Mouse (Mus musculus) fat pad, adult 2 months (tissue): ENCODE measurements around the gene Gpr62.

Experiments
- DNase-seq: peaks from one replicate; pipeline ENCODE4 v3.0.0-alpha.2; 2011; ENCODE audit warnings: low read depth, low spot score; ENCODE audit errors: extremely low read depth

Gpr62 gene

DNA sequence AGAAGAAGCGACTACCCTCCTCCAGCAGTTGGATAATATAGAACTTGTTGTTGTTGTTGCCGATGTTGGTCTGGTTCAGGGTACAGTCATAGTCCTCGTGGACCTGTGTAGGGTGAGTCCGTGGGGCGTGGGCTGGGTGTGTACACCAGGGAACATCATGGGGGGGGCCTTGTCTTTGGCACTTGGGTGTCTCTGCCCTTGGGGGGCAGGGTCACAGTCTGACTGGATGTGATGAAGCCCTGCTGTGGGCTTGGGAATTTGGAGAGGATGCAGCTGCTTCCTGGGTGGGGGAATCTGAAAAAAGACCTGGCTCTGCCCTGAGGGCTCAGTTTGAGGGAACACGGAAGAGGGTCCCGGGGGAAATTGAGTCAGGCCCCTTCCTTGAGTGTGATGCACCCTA, 9.3 kb upstream of the Gpr62 start:
- DNase-seq: no peak

DNA sequence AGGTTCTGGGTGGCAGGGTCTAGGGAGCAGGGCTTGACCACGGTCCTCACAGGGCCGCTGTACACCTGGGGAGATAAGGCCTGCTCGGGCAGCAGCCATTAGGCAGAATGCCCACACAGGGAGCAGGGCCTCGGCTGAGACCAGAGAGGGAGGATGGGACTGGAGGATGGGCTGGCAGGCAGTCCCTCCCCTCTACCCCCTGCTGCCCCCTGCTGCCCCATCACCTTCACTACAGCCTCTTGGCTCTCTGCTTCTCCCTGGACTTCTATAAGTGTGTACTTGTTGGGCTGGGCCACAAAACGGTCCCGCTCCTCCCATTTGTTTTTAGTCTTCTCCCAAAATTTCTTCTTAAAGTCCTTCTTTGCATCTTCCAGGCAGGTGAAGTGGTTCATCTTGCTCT, 8.7 kb upstream of the Gpr62 start:
- DNase-seq: no peak

DNA sequence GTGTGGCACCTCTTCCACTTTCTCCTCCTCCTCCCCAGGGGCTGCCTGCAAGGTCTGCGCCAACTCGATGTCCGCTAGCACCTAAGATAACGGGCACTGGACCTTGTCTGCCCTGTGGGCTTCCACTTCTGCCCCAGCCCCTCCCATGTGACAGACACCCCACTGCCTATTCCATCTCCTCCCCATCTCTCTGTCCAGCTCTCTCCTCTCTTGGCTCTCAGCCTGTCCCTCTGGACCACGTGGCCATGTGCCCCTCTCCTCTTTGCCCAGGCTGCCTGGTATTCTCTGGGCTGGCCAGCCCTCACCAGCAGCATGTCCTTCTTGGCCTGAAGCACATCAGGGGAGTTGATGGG, 8.0 kb upstream of the Gpr62 start:
- no peak for DNase-seq

DNA sequence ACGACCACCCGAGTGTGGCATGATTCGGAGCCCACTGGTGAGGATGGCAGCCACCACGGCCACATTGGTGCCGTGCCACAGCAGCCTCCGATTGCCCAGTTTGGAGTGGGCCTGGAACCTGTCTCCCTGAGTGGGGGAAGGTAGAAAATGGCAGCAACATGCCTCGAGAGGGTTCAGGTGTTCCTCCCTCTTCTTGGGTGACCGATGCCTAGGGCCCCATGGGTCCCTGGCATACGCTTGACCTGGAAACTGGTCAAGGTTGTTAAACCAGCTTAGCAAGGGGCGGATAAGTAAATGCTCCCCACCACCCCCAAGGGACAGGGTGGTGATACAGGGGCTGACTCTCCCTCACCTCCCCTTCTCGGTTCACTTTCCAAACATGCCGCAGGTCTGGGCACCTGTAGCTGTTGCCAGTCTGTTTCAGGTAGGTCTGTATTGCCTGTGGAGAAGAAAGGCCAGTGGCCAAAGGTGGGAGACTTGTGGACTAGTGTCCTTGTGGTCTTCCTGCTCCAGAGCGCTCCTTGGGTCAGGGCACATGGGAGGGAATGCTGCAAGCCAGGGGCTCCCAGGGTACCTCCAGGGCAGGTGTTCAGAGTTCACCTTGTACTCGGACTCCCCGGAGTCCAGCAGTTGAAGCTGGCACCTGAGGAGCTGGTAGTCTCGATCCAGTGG, 7.5 kb upstream of the Gpr62 start:
- no peak for DNase-seq

DNA sequence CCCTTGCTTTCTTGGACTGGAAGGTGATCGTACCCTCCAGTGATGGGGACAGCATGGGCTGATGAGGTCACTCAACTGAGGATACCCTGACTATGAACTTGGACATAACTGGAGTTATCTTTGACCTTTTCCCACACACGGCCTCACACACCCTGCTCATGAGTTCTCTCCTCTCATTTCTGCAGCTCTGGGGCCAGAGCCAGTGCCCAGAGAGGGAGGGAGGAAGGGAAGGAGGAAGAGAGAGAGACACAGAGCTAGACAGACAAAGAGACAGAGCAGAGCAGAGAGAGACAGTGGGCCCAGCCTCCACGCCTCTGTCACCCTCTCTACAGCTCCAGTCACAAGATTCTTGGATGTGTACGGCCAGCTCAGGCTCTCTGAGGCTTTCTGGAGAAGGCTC, 6.6 kb upstream of the Gpr62 start:
- no peak for DNase-seq

DNA sequence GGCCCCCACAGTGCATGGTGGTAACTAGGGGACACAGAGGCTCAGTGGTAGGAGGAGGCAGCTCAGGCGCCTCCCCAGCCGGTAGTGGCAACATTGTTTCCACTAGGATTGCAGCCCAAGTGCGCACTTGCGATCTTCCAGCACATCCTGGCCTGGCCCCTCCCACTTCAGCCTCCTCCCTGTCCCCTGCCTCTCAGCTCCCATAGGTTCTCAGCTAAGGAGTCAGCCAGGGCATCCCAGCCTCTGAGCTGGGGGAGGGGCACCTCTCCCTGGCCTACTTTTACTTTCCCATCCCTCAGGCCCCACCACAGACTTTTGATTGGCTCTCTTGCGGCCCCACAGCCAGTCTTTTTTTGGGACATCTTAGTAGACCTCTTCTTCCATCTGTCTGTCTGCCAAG, 6.2 kb upstream of the Gpr62 start:
- no peak for DNase-seq

DNA sequence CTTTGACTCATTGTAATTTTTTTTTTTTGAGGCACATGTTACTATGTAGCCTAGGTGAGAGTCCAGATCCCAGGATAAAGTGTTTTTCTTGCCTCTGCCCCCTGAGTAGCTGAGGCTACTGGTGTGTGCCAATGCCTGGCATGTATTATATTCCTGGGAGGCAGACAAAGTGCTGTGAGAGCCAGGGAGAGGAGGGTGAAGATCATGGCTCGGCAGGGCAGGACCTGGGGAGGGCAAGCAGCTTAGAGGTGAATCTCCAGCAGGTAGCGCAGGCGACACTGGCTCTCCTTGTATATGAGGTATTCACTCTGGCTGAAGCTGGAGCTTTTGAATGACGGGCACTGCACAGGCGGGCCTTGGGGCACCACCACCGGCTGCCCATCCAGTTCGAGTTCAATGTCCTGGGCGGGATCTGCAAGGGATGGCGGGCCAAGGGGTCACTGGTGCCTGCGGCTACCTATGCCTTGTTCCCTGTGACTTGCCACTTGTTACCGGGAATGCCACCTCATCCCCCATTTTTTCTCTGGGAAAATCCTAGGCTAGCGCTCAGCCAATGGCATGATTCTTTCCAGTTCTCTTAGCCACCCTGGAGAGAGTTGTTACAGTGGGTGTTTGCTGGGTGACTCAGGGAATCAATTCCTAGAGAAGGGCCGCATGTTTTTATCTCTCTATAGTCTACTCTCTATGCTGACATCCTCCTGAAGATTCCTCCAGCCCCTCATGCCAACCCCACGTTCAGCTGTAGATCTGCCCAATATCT, 5.4 kb upstream of the Gpr62 start:
- no peak for DNase-seq

DNA sequence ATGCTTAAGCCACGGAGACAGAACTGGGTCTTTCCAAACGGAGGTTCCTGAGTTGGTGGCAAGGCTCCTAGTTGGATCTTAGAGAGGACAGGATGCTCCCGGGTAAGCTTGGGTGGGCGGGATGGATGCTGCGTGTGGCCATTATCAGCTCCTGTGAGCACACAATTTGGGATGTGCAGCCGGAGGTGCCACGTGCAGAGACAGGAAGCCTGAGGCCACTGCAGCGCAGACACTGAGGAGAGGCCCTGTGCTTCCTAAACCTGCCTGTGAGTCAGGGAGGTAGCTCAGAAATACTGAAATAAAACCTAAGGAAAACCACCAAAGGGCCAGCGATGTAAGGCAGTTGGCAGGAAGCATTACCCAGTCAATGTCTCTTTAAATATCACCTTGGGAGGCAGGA, 4.0 kb upstream of the Gpr62 start:
- no peak for DNase-seq

DNA sequence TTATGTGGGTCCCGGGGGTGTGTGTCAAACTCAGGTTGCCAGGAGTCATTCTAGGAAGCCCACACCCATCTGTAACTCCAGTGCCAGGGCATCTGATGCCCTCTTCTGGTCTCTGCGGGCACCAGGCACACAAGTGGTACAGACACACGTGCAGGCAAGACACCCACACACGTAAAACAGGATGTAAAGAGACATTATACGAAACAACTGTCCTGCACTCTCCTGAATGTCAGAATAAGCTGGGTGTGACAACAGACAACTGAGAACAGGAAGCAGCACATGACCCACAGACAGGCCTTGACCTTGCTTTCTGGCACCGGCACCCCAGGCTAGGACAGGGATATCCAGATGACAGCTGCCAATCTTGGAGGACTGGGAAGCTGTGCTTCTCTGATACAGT, 3.6 kb upstream of the Gpr62 start:
- no peak for DNase-seq

DNA sequence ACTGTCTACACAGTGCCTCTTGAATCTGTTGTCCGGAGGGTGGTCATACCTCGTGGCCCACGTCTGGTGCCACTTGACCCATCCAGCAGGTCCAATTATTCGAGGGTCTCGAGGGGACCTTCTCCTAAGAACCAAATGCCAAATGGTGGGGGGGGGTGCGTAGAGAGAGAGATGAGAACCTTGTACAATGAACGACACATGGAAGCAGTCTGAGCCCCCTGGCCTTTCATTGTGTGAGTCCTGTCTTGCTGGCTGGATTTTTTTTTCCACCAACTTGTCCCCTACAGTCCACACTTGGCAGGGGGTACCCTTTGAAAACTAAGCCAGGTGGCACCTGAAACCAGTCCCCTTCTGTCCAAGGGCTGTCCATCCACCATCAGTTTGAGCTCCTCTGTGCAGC, 2.0 kb upstream of the Gpr62 start:
- no peak for DNase-seq

DNA sequence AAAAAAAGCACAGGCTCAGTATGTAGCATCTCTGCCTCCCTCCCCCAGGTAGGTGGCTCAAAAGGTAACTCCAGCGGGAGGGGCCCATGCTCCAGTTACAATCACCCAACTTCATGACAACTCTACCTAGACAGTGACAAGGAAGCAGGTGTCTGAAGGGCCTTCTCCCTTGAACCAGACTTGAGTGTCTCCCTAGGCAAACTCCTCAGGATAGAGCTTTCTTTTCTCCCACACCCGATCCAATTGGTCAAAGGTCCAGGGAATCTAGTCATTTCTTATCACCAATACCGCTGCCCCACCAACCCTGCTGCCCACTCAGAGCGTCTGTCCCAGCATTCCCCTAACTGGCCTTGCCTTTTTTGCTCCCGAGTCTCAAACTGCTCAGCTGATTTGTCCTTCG, 983 bp upstream of the Gpr62 start:
- no peak for DNase-seq

DNA sequence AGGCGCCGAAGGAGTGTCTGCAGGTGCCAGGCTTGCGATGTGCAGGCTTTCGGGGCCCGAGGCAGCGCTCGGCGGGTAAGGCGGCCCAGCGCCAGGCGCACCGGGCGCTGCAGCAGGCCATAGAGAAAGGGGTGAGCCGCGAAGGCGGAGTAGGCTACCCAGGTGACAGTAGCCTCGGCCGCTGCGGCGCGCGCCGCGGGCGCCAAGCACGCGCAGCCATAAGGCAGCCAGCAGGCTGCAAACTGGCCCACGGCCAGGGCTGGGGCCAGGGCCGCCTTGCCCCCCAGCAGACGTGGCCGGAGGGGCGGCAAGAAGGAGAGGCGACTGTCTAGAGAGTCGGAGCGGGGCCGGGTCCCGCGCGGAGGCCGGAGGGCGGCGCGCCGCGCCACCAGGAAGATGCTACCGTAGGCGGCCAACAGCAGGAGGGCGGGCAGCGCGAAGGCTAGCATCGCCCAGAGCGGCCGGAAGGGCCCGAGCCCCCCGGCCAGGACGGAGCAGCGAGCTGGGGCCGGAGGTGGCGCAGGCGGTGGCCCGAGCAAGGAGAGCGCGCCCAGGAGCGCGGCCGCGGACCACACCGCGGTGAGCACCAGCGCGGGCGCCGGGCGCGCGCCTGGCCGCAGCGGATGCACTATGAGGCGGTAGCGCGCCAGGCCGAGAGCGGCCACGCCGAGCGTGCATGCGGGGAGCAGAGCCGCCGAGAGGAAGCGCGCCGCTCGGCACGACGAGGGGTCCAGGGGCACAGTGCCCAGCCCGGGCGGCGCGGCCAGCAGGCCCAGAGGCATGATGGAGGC, 792 bp downstream of the Gpr62 start:
- no peak for DNase-seq

DNA sequence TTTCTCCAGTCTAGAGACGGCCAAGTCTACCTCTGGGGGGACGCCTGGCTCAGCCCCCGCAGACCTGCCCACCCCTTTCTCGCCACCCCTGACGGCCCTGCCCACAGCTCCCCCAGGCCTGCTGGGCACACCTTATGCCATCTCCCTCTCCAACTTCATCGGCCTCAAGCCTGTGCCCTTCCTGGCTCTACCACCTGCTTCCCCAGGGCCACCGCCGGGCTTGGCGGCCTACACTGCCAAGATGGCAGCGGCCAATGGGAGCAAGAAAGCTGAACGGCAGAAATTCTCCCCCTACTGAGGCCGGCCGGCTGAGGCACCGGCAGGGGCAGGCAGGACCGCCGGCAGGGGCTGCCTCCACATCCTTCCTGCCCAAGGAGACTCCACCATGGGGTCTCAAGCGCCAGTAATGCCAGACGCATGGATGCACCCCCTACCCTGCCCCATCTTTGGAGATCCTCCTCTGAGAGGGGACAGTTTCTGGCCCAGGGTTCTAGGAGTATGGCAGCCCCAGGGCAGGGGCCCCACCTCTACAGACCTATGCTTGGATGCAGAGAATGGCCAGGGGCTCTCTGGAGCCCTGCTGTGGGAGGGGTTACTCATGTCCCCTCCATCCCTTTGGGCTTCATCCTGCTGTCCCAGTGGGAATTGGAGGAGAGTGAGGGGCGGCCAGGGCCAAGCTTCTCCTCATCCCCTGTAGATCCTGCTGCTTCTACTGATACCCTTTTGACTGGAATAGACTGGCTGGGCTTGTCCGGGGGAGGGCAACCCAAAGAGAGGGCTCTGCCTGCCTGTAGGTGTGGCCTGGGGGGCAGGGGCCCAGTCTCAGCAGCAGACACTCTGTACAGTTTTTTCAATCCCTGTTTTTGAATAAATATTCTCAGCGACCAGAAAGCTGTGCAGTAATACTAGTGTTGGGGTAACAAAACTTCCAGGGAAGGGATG, 2.3 kb downstream of the Gpr62 start:
- no peak for DNase-seq

DNA sequence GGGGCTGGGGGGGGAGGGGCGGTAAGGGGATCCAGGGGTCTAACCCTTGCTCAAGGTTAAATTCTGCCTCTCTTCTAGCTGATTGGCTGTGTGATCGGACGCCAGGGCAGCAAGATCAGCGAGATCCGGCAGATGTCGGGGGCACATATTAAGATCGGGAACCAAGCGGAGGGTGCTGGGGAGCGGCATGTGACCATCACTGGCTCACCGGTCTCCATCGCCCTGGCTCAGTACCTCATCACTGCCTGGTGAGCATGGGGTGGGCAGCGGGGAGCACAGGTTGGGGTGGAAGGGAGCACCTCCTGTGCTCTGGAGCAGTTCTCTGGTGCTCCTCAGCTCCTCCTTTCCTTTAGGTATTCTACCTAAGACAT, 3.3 kb downstream of the Gpr62 start:
- no peak for DNase-seq

DNA sequence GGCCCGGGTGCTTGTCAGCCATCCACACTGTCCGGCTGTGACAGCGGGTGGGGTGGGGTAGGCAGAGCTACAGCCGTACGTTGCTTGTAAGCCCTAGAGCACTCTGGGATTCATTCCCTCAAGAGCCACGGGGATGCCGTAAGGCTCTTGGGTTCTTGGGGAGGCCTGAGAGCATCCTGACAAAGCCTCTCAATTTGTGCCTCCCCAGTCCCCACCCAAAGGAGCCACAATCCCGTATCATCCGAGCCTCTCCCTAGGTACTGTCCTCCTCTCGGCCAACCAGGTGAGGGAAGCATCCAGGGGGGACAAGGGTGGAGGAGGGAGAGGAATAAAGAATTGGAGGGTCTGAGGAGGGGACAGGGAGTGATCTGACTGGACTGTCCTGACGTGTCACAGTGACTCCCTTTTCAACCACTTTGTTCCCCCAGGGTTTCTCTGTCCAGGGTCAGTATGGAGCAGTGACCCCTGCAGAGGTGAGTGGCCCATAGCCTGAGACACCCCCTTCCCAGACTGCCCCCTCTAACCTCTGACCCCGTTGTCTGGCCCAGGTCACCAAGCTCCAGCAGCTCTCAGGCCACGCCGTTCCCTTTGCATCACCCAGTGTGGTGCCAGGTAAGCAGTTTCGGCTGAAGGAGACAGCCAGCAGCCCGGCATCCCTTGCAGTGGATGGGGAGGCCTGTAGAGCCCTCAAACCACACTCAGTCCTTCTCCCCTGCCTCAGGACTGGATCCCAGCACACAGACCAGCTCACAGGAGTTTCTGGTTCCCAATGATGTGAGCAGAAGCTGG, 3.9 kb downstream of the Gpr62 start:
- no peak for DNase-seq

DNA sequence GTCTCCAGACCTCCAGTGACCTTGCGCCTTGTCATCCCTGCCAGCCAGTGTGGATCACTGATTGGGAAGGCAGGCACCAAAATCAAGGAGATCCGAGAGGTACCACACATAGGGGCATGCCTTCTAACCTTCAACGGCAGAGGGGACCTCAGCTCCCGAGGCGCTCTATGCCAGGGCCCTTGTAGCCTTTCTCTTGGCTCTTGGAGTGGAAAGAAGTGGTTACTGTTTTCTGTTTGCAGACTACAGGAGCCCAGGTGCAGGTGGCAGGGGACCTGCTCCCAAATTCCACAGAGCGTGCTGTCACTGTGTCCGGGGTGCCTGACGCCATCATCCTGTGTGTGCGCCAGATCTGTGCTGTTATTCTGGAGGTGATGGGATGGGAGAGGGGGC, 4.7 kb downstream of the Gpr62 start:
- no peak for DNase-seq

DNA sequence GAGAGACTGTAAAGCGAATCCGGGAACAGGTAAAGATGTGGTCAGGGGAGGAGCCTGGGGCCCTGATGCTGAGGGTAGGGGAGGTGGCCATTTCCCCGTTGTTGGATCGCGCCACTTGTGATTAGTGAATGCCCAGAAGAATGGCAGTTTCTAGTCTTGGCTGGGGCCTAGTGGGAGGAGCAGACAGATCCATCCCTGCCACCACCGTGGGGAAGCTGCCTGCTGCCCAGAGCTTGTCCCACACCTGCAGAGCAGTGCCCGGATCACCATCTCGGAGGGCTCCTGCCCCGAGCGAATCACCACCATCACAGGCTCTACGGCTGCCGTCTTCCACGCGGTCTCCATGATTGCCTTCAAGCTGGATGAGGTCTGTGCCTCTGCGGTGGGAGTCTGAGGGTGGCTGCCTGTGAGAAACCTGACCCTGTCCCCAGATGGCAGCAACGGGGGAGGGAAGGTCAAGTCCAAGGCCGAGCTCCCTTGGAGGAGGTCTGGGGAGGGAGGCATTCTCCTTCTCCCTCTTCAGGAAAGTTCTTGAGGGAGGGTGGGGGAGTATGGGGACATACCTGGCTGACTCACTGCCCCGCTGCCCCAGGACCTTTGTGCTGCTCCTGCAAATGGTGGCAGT, 5.2 kb downstream of the Gpr62 start:
- DNase-seq: no peak

DNA sequence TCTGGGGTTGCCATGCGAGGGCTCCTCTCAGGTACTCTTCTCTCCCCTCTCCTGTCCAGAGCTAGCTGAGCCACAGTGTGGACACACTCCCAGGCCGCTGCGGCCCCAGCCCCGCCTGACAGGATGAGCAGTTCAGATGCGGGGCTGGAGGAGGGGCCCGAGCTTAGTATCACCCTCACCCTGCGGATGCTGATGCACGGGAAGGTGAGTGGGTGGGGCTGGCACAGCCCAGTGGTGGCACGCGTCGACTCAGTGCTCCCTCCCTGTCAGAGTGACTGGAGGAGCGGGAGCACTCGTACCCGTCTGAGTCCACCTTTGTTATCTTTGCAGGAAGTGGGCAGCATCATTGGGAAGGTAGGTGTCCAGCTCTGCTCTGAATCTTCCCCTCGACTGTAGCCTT, 5.8 kb downstream of the Gpr62 start:
- no peak for DNase-seq

DNA sequence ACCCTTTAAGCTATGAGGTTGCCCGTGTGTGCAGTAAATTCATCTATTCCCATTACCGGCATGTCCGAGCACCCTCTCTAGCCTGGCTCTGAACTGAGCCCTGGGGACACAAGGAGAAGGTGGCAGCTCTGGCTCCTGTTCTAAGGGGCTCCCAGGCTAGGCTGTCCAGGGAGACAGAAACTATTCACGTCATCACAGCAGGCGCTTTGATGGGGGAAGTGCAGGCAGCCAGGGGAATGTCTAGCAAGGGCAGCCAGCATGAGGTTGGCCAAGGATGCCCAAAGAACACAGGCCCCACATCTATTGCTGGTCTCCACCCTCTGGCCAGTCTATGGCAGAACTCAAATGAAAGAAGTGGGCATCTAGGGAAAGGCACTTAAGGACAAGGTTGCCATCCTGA, 7.8 kb downstream of the Gpr62 start:
- no peak for DNase-seq

DNA sequence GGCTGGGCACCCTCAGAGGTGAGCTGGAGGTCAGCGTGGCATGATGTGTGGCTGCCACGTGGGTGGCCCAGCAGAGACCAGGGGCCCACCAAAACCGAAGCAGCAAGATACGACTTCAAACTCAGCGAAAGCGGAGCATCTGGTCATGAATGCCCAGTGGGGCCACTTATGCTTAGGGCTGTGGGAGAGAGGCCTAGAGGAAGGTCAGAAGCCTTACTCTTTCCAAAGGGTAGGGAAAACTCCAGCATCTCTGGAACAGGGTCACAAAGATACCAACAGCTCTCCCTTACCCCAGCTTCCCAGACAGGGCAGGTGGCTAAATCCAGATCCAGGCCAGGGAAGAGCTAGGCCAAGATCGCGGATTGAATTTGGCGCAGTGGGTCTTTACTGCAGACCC, 8.6 kb downstream of the Gpr62 start:
- DNase-seq: no peak
